Mouse (Mus musculus) spleen, postnatal 36 days (tissue): ENCODE results near the gene Atp11a.

ENCODE experiments used
- DNase-seq, 2 experiments: peaks; one replicate each; pipeline ENCODE4 v3.0.0; 2022; ENCODE audit warnings: low spot score in 2 of 2, mixed read lengths in 1 of 2

Gene Atp11a

GRCm38 (mm10) chr8:12905599-12906321 lies 148.9 kb downstream of the Atp11a start:
- DNase-seq, result no peak

GRCm38 (mm10) chr8:12906597-12906996 lies 149.8 kb downstream of the Atp11a start:
- no peak for DNase-seq

- DNase-seq, result no peak
Measured at GRCm38 (mm10) chr8:12907730-12908129, 150.9 kb downstream of the Atp11a start.

GRCm38 (mm10) chr8:12912011-12912410 lies 155.2 kb downstream of the Atp11a start:
- no peak for DNase-seq

GRCm38 (mm10) chr8:12915187-12916006 lies 158.6 kb downstream of the Atp11a start:
- no peak for DNase-seq

- DNase-seq, result no peak
Measured at GRCm38 (mm10) chr8:12916156-12916900, 159.5 kb downstream of the Atp11a start.

GRCm38 (mm10) chr8:12917029-12917428 lies 160.2 kb downstream of the Atp11a start:
- no peak for DNase-seq

GRCm38 (mm10) chr8:12917831-12918230 lies 161.0 kb downstream of the Atp11a start:
- DNase-seq, result no peak
